Mouse (Mus musculus): ENCODE results near the gene Cacna1h. TPM values are rescaled to one million over a fixed set of nuclear protein-coding genes. Genes with fewer than 3 reads are reported as not detected.

Cacna1h gene
- polyA plus RNA-seq, 1 experiment: not detected

DNA sequence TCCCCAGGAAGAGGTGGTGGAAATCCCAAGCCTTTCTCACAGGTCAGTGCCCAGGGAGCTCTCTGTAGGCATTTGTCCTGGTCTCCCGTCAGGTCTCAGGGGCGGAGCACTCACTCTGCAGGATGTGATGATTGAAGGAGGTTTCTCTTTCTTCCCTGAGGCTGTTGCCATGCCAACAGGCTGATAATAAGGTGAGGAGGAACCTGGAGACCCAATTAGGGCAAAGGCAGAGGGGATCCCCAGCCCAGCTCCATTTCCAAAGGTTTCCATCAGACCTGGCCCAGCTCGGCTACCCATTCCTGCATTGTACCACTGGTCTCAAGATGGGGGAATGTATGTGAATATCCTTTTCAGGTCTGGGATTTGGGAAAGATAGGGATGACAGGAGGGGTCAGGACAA lies 29.4 kb downstream of the Cacna1h start:
- no peak for TF ChIP-seq GATA1 (IDR thresholded peaks at IDR 0.05; ENCODE audit: low read length)

- no peak for TF ChIP-seq GATA1 (IDR thresholded peaks at IDR 0.05; ENCODE audit: low read length)
These were observed 31.4 kb downstream of the Cacna1h start for GRCm38 (mm10) chr17:25402224-25402623.

- TF ChIP-seq GATA1 (IDR thresholded peaks at IDR 0.05; ENCODE audit: low read length): no peak
These were observed 32.1 kb downstream of the Cacna1h start for GRCm38 (mm10) chr17:25401491-25401890.

DNA sequence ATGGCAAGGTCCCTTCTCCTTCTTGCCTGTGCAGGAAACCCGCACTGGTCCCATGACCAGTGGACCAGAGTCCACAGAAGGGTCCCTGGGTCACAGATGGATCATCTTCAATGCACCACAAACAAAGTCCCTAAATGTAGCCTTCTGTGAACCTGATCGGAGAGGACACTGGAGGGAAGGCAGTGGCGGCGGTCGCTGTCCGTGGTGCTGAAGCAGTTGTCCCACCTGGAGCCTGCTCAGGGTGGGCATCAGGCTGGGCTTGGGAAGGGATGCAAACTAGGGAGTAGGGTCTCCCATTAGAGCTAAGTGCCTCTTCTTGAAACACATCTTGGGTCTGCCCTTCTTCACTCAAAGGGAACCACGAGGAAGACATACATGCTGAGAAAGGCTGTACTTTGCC lies 33.1 kb downstream of the Cacna1h start:
- no peak for TF ChIP-seq GATA1 (IDR thresholded peaks at IDR 0.05; ENCODE audit: low read length)

DNA sequence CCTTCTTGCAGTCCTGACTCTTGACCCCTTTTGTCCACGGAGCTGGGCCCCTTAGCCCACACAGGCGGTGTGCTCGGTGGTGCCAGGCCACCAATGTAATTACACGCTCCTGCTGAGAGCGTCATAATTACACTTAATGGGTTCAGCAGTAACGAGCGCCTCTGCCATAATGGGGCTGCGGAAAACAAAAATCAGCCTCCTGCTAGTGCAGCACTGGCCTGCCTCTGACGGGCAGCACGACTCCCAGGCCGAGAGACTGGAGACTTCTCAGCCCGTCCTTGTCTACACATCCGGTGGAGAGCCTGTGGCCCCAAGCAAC lies 35.1 kb downstream of the Cacna1h start:
- no peak for TF ChIP-seq GATA1 (IDR thresholded peaks at IDR 0.05; ENCODE audit: low read length)

DNA sequence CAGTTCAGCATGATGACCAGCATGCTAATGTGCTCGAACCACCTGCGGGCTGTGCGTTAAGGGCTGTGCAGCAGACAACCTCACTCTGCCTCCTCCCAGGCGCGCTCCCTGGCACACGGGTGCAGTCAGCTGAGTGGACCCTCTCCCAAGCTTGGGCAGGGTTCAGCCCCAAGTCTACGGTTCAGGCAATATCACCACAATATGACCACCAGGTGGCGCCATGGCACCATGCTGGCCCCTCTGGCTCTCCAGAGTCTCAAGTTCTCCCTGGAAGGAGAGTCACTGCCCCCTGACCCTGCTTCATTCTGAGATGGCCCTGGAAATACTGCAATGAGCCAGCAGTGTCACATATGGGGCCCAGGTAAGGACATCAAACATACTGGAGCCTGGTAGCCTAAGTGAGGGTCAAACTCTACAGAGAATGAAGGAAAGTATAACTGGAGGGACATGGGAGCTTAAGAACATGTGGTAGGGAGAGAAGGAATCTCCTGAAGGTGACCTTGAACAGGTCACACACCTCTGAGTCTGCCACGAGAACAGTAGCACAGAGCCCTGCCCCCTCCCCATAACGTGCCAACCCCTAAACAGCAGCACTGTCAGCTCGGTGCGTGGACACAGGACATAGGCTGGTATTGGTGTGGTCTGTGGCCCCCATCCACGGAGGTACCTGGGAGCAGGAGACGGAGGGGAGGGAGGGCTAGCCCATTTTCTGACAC lies 35.6 kb downstream of the Cacna1h start:
- no peak for TF ChIP-seq GATA1 (IDR thresholded peaks at IDR 0.05; ENCODE audit: low read length)

GRCm38 (mm10) chr17:25394526-25394925 lies 39.1 kb downstream of the Cacna1h start:
- no peak for TF ChIP-seq GATA1 (IDR thresholded peaks at IDR 0.05; ENCODE audit: low read length)

- no peak for TF ChIP-seq GATA1 (IDR thresholded peaks at IDR 0.05; ENCODE audit: low read length)
These were observed 59.6 kb downstream of the Cacna1h start for GRCm38 (mm10) chr17:25374011-25374410.

GRCm38 (mm10) chr17:25372491-25372890 lies 61.1 kb downstream of the Cacna1h start:
- no peak for TF ChIP-seq GATA1 (IDR thresholded peaks at IDR 0.05; ENCODE audit: low read length)

- no peak for TF ChIP-seq GATA1 (IDR thresholded peaks at IDR 0.05; ENCODE audit: low read length)
These were observed 64.6 kb downstream of the Cacna1h start, which contains the start of gene Tpsg1 for GRCm38 (mm10) chr17:25368973-25369372. Gene Tpsg1, plus strand, starts transcription at chr17:25369273.

- TF ChIP-seq GATA1 (IDR thresholded peaks at IDR 0.05; ENCODE audit: low read length): no peak
These were observed 67.6 kb downstream of the Cacna1h start, which contains the start of gene Tpsb2 for GRCm38 (mm10) chr17:25366005-25366404. Gene Tpsb2, plus strand, starts transcription at chr17:25366305.

DNA sequence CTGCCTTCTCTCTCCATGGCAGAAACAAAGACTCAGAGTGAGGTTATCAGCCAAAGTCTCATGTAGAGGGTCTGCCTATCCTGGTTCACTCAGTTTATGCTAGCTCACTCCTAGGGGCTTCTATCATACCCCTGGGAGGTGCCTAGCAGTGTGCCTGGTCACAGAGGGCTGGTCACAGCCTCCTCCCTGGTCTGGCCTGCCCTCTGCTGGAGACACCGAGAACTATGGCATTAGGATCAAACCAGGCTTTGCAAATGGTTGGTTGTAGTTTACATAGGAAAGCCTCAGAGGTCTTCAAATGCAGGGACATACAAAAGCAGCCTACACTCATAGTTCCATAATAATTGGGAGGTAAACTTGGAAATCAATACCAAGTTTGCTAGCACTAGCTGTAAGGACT lies 69.9 kb downstream of the Cacna1h start:
- no peak for TF ChIP-seq GATA1 (IDR thresholded peaks at IDR 0.05; ENCODE audit: low read length)

DNA sequence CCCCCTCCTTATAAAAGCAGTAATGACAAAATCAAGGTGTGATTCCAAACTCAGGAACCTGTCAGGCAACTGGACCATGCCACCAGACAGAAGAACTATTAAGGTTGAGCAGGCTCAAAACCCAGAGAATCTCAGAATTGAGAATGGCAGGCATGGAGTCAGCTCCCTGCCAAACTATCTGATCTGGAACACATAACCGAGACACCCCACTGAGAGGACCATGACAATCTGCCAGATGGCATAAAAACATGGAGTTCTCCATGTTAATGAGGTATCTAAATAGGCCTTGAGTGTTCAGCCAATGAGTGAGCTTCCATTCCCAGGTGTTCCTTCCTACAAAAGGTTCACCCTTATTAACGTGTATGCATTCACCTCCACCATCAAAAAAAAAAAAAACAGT lies 72.3 kb downstream of the Cacna1h start:
- no peak for TF ChIP-seq GATA1 (IDR thresholded peaks at IDR 0.05; ENCODE audit: low read length)

DNA sequence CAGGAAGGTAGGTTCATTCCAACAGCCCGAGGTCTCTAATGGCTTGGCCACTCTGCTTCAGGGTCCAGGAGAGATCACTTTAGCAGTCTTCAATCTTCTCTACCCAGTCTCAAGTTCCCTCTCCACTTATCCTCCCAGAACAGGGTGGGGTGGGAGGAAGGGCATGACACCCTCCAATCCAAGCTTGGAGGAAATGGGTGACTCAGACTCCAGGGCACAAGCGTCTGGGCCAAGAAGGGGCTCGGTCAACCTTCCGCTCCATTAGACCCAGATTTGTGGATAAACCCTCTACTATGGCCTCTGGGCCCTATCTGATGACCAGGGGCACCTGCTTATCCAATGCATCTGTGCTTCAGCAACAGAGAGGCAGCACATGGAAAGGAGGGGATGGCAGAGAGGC lies 88.1 kb downstream of the Cacna1h start, which contains the start of gene Tpsab1:
Tpsab1 (minus strand) TSS at position 101 of the 400 bp plus-strand sequence.
- TF ChIP-seq GATA1 (IDR thresholded peaks at IDR 0.05; ENCODE audit: low read length): no peak

DNA sequence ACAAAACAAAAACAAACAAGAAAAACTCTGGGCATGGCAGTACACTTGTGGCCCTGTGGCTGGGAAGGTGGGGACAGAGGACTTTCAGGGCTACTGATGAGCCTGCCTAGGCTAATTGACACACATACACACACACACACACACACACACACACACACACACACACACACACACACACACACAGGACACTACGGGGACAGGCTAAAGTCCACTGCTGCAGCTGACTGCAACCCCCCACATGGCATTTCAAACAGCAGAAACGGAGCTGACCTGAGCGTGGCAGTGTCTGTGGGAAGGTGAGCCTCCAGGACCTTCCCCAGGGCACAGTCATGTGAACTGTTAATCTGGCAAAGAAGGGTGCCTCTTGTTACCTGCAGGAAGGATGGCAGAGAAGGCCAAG lies 92.1 kb downstream of the Cacna1h start:
- no peak for TF ChIP-seq GATA1 (IDR thresholded peaks at IDR 0.05; ENCODE audit: low read length)

- no peak for TF ChIP-seq GATA1 (IDR thresholded peaks at IDR 0.05; ENCODE audit: low read length)
These were observed 93.6 kb downstream of the Cacna1h start for GRCm38 (mm10) chr17:25340003-25340402.

GRCm38 (mm10) chr17:25338218-25338617 lies 95.4 kb downstream of the Cacna1h start:
- no peak for TF ChIP-seq GATA1 (IDR thresholded peaks at IDR 0.05; ENCODE audit: low read length)

DNA sequence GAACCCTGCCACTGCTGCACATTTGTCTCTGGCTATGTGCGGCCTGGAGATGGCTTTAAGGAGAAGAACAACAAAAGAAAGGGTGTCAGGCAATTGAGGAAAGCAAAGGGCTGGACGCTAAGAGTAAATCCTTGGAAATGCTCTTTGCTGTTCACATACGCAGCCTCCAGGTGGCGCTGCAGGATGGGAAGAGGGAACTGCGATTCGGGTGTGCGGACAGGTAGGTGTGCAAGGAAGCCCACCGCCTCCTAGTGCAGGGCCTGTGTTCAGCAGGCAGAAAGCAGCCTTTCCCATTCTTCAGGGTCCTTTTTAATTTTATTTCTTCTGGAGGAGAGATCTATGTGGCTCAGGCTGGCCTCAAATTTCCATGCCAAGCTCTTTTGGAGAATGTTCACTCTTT lies 99.6 kb downstream of the Cacna1h start:
- no peak for TF ChIP-seq GATA1 (IDR thresholded peaks at IDR 0.05; ENCODE audit: low read length)
